Mouse (Mus musculus) neutrophil, adult 83 days (primary cell): ENCODE results near the gene Crygd. TPM values are rescaled to one million over a fixed set of nuclear protein-coding genes. Genes with fewer than 3 reads are reported as not detected.

Experiments
- total RNA-seq, 2 experiments: library from RNA; stranded (reverse); gene quantifications; one replicate each; pipeline ENCODE4 v1.2.4; 2023

Crygd gene
- total RNA-seq: not detected

DNA sequence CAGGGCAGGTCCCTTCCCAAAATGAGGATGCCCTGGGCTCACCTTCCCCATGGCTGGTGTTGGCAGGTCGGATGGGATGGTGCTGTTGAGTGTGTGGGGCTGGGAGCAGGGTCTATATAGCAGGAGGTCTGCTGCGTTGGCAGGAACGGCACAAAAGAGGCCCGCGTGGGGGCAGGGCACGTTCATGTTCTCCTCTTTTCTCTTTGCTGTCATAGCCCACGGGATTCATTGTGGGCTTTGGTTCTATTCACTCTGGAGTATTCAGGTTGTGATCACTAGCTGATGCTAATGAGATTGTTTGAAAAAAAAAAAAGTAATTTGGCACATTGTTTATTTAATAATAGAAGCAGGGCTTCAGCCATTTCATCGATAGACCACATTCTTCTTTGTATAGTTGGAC is at the start of gene Crygd:
Gene Crygd, minus strand, starts transcription at position 101 of the 400 bp plus-strand sequence.

GRCm38 (mm10) chr1:65103273-65103672 is 40.0 kb upstream of the Crygd start, which contains the start of gene Cryga:
Gene Cryga (minus strand): TSS chr1:65103373.

GRCm38 (mm10) chr1:65082188-65082587 is 18.9 kb upstream of the Crygd start, which contains the start of gene Crygb:
Gene Crygb (minus strand): TSS chr1:65082288.

DNA sequence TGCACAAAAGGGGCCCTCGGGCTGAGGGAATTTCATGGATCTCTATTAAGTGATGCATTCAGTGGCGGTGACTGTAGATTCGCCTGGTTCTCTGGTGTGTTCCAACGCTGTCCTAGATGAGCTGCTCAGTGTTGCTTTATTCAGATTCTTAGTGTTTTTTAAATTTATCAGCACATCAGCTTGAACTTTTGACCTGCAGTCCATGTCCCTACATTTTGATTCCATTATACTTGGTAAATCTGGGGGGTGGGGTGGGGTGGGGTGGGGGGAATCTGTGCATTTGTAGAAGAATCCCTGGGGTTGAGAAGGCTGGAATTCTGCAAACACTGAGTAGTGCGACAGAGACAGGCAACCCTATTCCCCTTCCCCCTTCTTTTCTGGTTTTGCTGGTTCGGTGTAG is 10.3 kb upstream of the Crygd start, which contains the start of gene Crygc:
Gene Crygc, minus strand, starts transcription at position 101 of the 400 bp plus-strand sequence.

DNA sequence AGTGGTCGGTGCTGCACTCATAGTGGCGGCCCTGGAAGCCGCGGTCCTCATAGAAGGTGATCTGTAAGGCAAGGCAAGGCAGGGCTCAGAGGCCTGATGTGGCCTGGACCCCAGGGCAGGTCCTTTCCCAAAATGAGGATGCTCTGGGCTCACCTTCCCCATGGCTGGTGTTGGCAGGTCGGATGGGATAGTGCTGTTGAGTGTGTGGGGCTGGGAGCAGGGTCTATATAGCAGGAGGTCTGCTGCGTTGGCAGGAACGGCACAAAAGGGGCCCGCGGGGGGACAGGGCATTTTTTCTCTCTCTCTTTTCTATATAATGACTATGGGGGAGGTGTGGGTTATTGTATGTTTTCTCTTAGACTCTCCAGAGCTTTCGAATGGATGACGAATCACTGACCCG is 12.3 kb downstream of the Crygd start, which contains the start of gene Cryge:
Gene Cryge, minus strand, starts transcription at position 198 of the 400 bp plus-strand sequence.

DNA sequence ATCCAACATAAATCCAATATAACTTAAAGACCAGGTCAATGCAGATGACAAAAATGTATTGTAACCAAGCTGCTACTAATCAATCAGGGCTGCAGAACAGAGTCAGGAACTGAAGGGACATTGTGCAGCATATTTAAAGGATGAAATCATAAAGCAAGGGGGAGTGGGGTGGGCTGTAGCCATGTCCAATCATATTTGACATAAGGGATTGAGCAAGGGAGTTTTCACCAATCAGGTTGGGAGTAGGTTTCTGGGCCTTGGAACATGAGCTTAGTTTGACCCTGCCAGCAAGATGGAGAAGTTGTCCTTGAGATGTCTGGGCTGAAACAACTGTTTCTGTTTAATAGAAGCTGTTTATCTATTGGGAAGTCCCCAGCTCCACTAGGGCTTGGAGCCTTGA is 30.6 kb downstream of the Crygd start, which contains the start of gene Akr1cl:
Gene Akr1cl, minus strand, starts transcription at position 119 of the 400 bp plus-strand sequence.

Other genes with a start within 250 kb of the Crygd start
- 10 to 100 TPM; 47.6 to 61.1 TPM for gene Plekhm3, start 106.6 kb downstream of the Crygd start, total RNA-seq
- gene Akr1cl, start 30.7 kb downstream of the Crygd start, total RNA-seq: not detected
- gene Cryge, start 12.3 kb downstream of the Crygd start, total RNA-seq: not detected
- gene Crygc, start 10.2 kb upstream of the Crygd start, total RNA-seq: not detected
- not detected for gene Crygb, start 18.8 kb upstream of the Crygd start, total RNA-seq
- gene Cryga, start 39.9 kb upstream of the Crygd start, total RNA-seq: not detected
- not detected for gene Gm28845, start 56.1 kb upstream of the Crygd start, total RNA-seq
- 1 to 10 TPM in 1 of 2 experiments, under 1 TPM in 1; 0.96 to 1.1 TPM for gene D630023F18Rik, start 59.8 kb upstream of the Crygd start, total RNA-seq
- 10 to 100 TPM; 85.6 to 89.4 TPM for gene Idh1, start 123.0 kb upstream of the Crygd start, total RNA-seq
- 10 to 100 TPM; 32.2 to 36.3 TPM for gene Pikfyve, start 123.2 kb upstream of the Crygd start, total RNA-seq
- not detected for gene Pth2r, start 218.6 kb upstream of the Crygd start, total RNA-seq